Mouse (Mus musculus) liver, adult 2 months (tissue): Measurements from ENCODE around the gene Vipas39.

Source experiments
- CTCF ChIP-seq: fragments of 200-500 bp; IDR thresholded peaks from 2 replicates; pipeline ENCODE4 v1.5.1; 2011; ENCODE audit warnings: low read depth, low read length, control low read depth
- POLR2A ChIP-seq: fragments of 200-500 bp; IDR thresholded peaks from 2 replicates; pipeline ENCODE4 v1.6.1; 2011; ENCODE audit warnings: low read length, control low read depth; ENCODE audit not compliant: insufficient read depth; ENCODE audit errors: extremely low read depth

DNA sequence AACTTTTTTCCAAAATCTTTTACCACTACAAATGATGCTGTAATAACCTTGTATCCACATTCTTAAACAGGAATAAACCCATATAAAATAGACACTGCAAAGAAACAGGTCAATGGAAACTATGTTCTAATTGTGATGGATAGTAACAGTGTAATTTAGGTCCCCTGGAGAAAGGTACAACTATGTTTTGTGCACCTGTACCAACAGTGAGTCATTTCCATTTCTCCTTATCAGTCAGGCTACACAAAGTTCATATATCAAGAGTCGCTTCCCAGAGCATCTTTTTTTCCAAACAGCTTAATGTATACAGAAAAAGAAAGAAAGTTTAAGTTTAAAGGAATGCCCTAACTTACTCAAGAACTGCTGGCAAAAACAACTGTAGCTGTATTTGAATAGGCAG lies 71.0 kb downstream of the Vipas39 start:
- TF ChIP-seq CTCF (no peak), POLR2A (no peak)
